Mouse (Mus musculus) granulocyte monocyte progenitor cell, adult 5-6 weeks (primary cell): ENCODE results near the gene Olfr464. TPM values are rescaled to one million over a fixed set of nuclear protein-coding genes. Genes with fewer than 3 reads are reported as not detected.
"Not testable (repeated sequence)": the region's sequence is repeated elsewhere in the genome, so short reads cannot be mapped to it uniquely, and the experiment has no call there.

Experiments
- ATAC-seq: replicated peaks from 2 replicates; pipeline ENCODE4 v1.8.0; 2016; ENCODE audit warnings: mild to moderate bottlenecking, moderate TSS enrichment, inconsistent platforms; ENCODE audit not compliant: poor library complexity, severe bottlenecking
- total RNA-seq, 2 experiments: library from RNA; stranded (forward) in 1 of 2; stranded (reverse) in 1 of 2; fragments of 200-712, 200-1000 nt in 1 of 2; fragments of >200 nt in 1 of 2; fragmentation: Nextera tagmentation in 1 of 2; gene quantifications; 2 replicates each; pipeline ENCODE4 v1.2.3; 2014 to 2017

Gene Olfr464
- total RNA-seq, 2 experiments from 2014 or later, result not detected

GRCm38 (mm10) chr11:87870096-87870495, 50.7 kb downstream of the Olfr464 start:
- ATAC-seq, result no peak

DNA sequence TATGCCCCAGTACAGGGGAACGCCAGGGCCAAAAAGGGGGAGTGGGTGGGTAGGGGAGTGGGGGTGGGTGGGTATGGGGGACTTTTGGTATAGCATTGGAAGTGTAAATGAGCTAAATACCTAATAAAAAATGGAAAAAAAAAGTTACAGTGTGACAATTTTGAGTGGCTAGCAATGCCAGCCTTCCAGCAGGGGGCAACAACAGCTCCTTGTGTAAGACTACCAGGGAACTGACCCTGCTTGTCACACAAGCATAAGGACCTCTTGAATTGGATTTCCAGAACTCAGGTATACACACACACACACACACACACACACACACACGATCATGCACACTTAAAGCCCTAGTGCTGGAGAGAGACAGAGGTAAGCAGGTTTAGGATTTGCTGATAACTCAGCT, 53.9 kb downstream of the Olfr464 start:
- ATAC-seq, result not testable (repeated sequence)

Other genes starting within 250 kb of the Olfr464 start
- gene Supt4a, start 183.4 kb downstream of the Olfr464 start, total RNA-seq (2014; fragmentation: Nextera tagmentation), result 130 and 136 TPM in 2 replicates
- 58.6 and 81.1 TPM in 2 replicates for gene Supt4a, start 183.4 kb downstream of the Olfr464 start, total RNA-seq (2017)
- 100 and 132 TPM in 2 replicates for gene Tspoap1, start 160.4 kb downstream of the Olfr464 start, total RNA-seq (2014; fragmentation: Nextera tagmentation)
- gene Tspoap1, start 160.4 kb downstream of the Olfr464 start, total RNA-seq (2017), result 51.8 and 56.2 TPM in 2 replicates
- gene Mpo, start 127.4 kb downstream of the Olfr464 start, total RNA-seq (2014; fragmentation: Nextera tagmentation), result 13,307 and 13,753 TPM in 2 replicates
- gene Mpo, start 127.4 kb downstream of the Olfr464 start, total RNA-seq (2017), result 9,750 and 13,011 TPM in 2 replicates
- not detected in 2 replicates for gene Lpo, start 92.7 kb downstream of the Olfr464 start, total RNA-seq (2014; fragmentation: Nextera tagmentation)
- gene Lpo, start 92.7 kb downstream of the Olfr464 start, total RNA-seq (2017), result not detected in 2 replicates
- gene Mks1, start 67.8 kb downstream of the Olfr464 start, total RNA-seq (2014; fragmentation: Nextera tagmentation), result 12.5 and 28.4 TPM in 2 replicates
- gene Mks1, start 67.8 kb downstream of the Olfr464 start, total RNA-seq (2017), result 3.7 and 10.9 TPM in 2 replicates
- 0.82 TPM in 1 of 2 replicates, not detected in the other for gene Epx, start 45.4 kb downstream of the Olfr464 start, total RNA-seq (2014; fragmentation: Nextera tagmentation)
- gene Epx, start 45.4 kb downstream of the Olfr464 start, total RNA-seq (2017), result 4.4 and 4.7 TPM in 2 replicates
- gene Olfr462, start 28.7 kb downstream of the Olfr464 start, total RNA-seq (2014; fragmentation: Nextera tagmentation), result not detected in 2 replicates
- not detected in 2 replicates for gene Olfr462, start 28.7 kb downstream of the Olfr464 start, total RNA-seq (2017)
- not detected in 2 replicates for gene Olfr463, start 23.6 kb downstream of the Olfr464 start, total RNA-seq (2014; fragmentation: Nextera tagmentation)
- gene Olfr463, start 23.6 kb downstream of the Olfr464 start, total RNA-seq (2017), result not detected in 2 replicates
- gene Dynll2, start 66.6 kb upstream of the Olfr464 start, total RNA-seq (2014; fragmentation: Nextera tagmentation), result 20.9 and 24.9 TPM in 2 replicates
- 12.3 and 17.3 TPM in 2 replicates for gene Dynll2, start 66.6 kb upstream of the Olfr464 start, total RNA-seq (2017)
- gene Srsf1, start 126.4 kb upstream of the Olfr464 start, total RNA-seq (2014; fragmentation: Nextera tagmentation), result 195 and 201 TPM in 2 replicates
- 500 and 715 TPM in 2 replicates for gene Srsf1, start 126.4 kb upstream of the Olfr464 start, total RNA-seq (2017)
- gene Vezf1, start 147.3 kb upstream of the Olfr464 start, total RNA-seq (2014; fragmentation: Nextera tagmentation), result 28.2 and 32.0 TPM in 2 replicates
- gene Vezf1, start 147.3 kb upstream of the Olfr464 start, total RNA-seq (2017), result 14.3 and 15.8 TPM in 2 replicates
- 0.92 and 1.1 TPM in 2 replicates for gene Cuedc1, start 177.1 kb upstream of the Olfr464 start, total RNA-seq (2014; fragmentation: Nextera tagmentation)
- gene Cuedc1, start 177.1 kb upstream of the Olfr464 start, total RNA-seq (2017), result 1.5 and 1.6 TPM in 2 replicates